Mouse (Mus musculus) gastrocnemius, postnatal 36 days (tissue): ENCODE measurements around the gene Lix1. TPM values are rescaled to one million over a fixed set of nuclear protein-coding genes. Genes with fewer than 3 reads are reported as not detected.

Experiments used
- DNase-seq, 2 experiments: peaks; one replicate each; pipeline ENCODE4 v3.0.0; 2022
- intact Hi-C: fragments of 180-260 bp; cut with DNase I; formaldehyde crosslinking; loops from one replicate; pipeline ENCODE4 v1.15.1; 2025
- long read RNA-seq, 2 experiments: library from polyadenylated mRNA; stranded (forward); transcript quantifications; one replicate each; pipeline ENCODE4 v2.0.0; 2021
- total RNA-seq, 2 experiments: library from RNA; stranded (reverse); gene quantifications; 2 replicates each; pipeline ENCODE4 v1.2.3; 2021

The Lix1 gene
- total RNA-seq: 1 to 10 TPM; 1.4 to 2.0 TPM
- long read RNA-seq, experiment 1, partial matches to known transcripts: 0 of 4 reads
- long read RNA-seq, experiment 1, other reads (novel, unspliced or antisense): 0 of 4 reads
- long read RNA-seq, experiment 2, partial matches to known transcripts: 0 of 4 reads
- long read RNA-seq, experiment 2, other reads (novel, unspliced or antisense): 0 of 4 reads

- DNase-seq: no peak
- intact Hi-C loops: no loop called here
Observed at GRCm38 (mm10) chr17:17402222-17403004, at the start of gene Lix1. Gene Lix1 (plus strand): TSS chr17:17402672.

- DNase-seq: no peak
- intact Hi-C loops: loop anchor here (5.0 to 10.0 kb wide), 2 partner anchors 76 to 139 kb away; no protein-coding TSS in a partner anchor
Observed at GRCm38 (mm10) chr17:17373550-17373917, 28.9 kb upstream of the Lix1 start.

- DNase-seq: peak; percentile 92 to 93
- intact Hi-C loops: loop anchor here (5.0 to 10.0 kb wide), 2 partner anchors 77 to 139 kb away; no protein-coding TSS in a partner anchor
Observed at GRCm38 (mm10) chr17:17373918-17374910, 28.3 kb upstream of the Lix1 start, which contains the start of gene Riok2. Gene Riok2 (plus strand): TSS chr17:17374309.

- intact Hi-C loops: loop anchor here (10.0 kb wide), 1 partner anchor 141 kb away; no protein-coding TSS in a partner anchor
- DNase-seq: no peak
Observed at GRCm38 (mm10) chr17:17375581-17375980, 26.9 kb upstream of the Lix1 start.

GRCm38 (mm10) chr17:17383703-17384102 is 18.8 kb upstream of the Lix1 start:
- intact Hi-C loops: no loop called here
- DNase-seq: no peak

- DNase-seq: no peak
- intact Hi-C loops: no loop called here
Observed at GRCm38 (mm10) chr17:17384502-17384901, 18.0 kb upstream of the Lix1 start.

GRCm38 (mm10) chr17:17386117-17386516 is 16.4 kb upstream of the Lix1 start:
- intact Hi-C loops: no loop called here
- DNase-seq: no peak

- intact Hi-C loops: loop anchor here (10.0 kb wide), 1 partner anchor 173 kb away; no protein-coding TSS in a partner anchor
Observed at GRCm38 (mm10) chr17:17391823-17392222, 10.6 kb upstream of the Lix1 start.

GRCm38 (mm10) chr17:17392863-17393262 is 9.6 kb upstream of the Lix1 start:
- intact Hi-C loops: loop anchor here (10.0 kb wide), 1 partner anchor 172 kb away; no protein-coding TSS in a partner anchor
- DNase-seq: no peak

More at GRCm38 (mm10) chr17:17391823-17392222, 10.6 kb upstream of the Lix1 start:
- DNase-seq: no peak

GRCm38 (mm10) chr17:17393300-17393699 is 9.2 kb upstream of the Lix1 start:
- no peak for DNase-seq
- intact Hi-C loops: loop anchor here (10.0 kb wide), 1 partner anchor 172 kb away; no protein-coding TSS in a partner anchor

GRCm38 (mm10) chr17:17394336-17394735 is 8.1 kb upstream of the Lix1 start:
- intact Hi-C loops: loop anchor here (1.0 to 10.0 kb wide), 2 partner anchors 170 to 251 kb away; no protein-coding TSS in a partner anchor
- peak in 1 of 2 experiments; percentile 54 for DNase-seq

GRCm38 (mm10) chr17:17396869-17397268 is 5.6 kb upstream of the Lix1 start:
- intact Hi-C loops: loop anchor here (5.0 to 10.0 kb wide), 2 partner anchors 168 to 350 kb away; no protein-coding TSS in a partner anchor
- DNase-seq: no peak

GRCm38 (mm10) chr17:17398664-17399063 is 3.8 kb upstream of the Lix1 start:
- intact Hi-C loops: loop anchor here (5.0 to 10.0 kb wide), 2 partner anchors 166 to 349 kb away; no protein-coding TSS in a partner anchor
- DNase-seq: no peak

- no peak for DNase-seq
- intact Hi-C loops: no loop called here
Observed at GRCm38 (mm10) chr17:17403038-17403437, 566 bp downstream of the Lix1 start.

- no peak for DNase-seq
- intact Hi-C loops: no loop called here
Observed at GRCm38 (mm10) chr17:17403578-17404112, 1.2 kb downstream of the Lix1 start.

GRCm38 (mm10) chr17:17404811-17405544 is 2.5 kb downstream of the Lix1 start:
- intact Hi-C loops: no loop called here
- DNase-seq: no peak

GRCm38 (mm10) chr17:17405606-17406005 is 3.1 kb downstream of the Lix1 start:
- no peak for DNase-seq
- intact Hi-C loops: no loop called here

GRCm38 (mm10) chr17:17408137-17408536 is 5.7 kb downstream of the Lix1 start:
- DNase-seq: no peak
- intact Hi-C loops: no loop called here
